Mouse (Mus musculus): ENCODE results near the gene Lyrm7. TPM values are rescaled to one million over a fixed set of nuclear protein-coding genes. Genes with fewer than 3 reads are reported as not detected.

Gene Lyrm7
- polyA plus RNA-seq, 1 experiment from 2014 or later: 17.6 TPM

DNA sequence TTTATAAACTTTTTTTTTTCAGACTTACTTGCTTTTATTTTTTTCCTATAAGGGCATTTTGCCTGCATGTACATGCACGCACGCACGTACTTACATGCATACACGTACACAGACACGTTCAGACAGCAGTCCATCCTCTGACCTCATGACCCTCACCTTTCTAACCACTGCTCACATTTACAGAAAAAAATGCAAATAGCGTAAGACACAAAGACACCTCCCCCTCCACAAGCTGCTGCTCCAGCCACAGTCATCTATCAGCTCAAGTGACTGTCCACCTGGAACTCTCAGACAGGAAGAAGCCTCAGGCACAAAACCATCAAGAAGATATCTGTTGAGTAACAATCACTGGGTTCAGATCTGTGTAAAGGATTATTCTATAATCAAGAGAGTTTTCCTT is 78.5 kb downstream of the Lyrm7 start:
- no peaks in the 10 kb centered on the region for H3K9me3 ChIP-seq (ENCODE audit: control insufficient read depth, low read length)
- no peaks in the 10 kb centered on the region for H3K27me3 ChIP-seq (replicated peaks; ENCODE audit: control insufficient read depth, insufficient read depth, low read length)
- H3K9ac ChIP-seq (replicated peaks; ENCODE audit: low read depth, low read length): no peak overlapping the region
- 93% methylated on average over 6 of the region's 6 CpGs for WGBS
- no peak overlapping the region for H3K27ac ChIP-seq (ENCODE audit: low read length)
- no peaks in the 10 kb centered on the region for H3K36me3 ChIP-seq (ENCODE audit: control insufficient read depth, insufficient read depth)
- no peak for ATAC-seq
- H3K4me3 ChIP-seq (replicated peaks; ENCODE audit: low read length): no peak overlapping the region
- H3K4me1 ChIP-seq (replicated peaks; ENCODE audit: control insufficient read depth, insufficient read depth, low read length): peaks cover 18% of the 10 kb centered on the region
- no peak overlapping the region for H3K4me2 ChIP-seq (ENCODE audit: low read length)

DNA sequence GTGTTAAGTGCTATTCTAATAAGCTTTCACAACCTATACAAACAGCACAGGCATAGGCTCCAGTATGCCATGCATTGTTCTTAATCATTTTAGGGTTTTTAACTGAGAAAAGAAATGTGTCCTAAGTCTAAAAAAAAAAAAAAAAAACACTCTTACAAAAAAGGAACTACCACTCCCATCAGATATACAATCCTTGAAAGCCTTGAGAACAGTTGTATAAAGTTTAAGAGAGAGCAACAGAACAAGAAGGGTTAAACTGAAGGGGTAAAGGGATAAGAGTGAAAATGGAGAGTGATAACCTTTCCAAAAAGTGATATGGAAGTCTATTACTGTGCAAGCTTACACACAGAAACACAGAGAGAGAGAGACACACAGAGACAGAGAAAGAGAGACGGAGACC is 80.8 kb downstream of the Lyrm7 start:
- H3K4me3 ChIP-seq (replicated peaks; ENCODE audit: low read length): no peak overlapping the region
- no peak overlapping the region for H3K9ac ChIP-seq (replicated peaks; ENCODE audit: low read depth, low read length)
- no peak overlapping the region for H3K27ac ChIP-seq (ENCODE audit: low read length)
- no peak for ATAC-seq
- no peak overlapping the region for H3K4me2 ChIP-seq (ENCODE audit: low read length)
- no peaks in the 10 kb centered on the region for H3K27me3 ChIP-seq (replicated peaks; ENCODE audit: control insufficient read depth, insufficient read depth, low read length)
- 90% methylated on average over 1 of the region's 1 CpGs for WGBS
- peaks cover 8% of the 10 kb centered on the region; the same call in 1 of the 2 replicates for H3K4me1 ChIP-seq (replicated peaks; ENCODE audit: control insufficient read depth, insufficient read depth, low read length)
- no peaks in the 10 kb centered on the region for H3K9me3 ChIP-seq (ENCODE audit: control insufficient read depth, low read length)
- no peaks in the 10 kb centered on the region for H3K36me3 ChIP-seq (ENCODE audit: control insufficient read depth, insufficient read depth)

DNA sequence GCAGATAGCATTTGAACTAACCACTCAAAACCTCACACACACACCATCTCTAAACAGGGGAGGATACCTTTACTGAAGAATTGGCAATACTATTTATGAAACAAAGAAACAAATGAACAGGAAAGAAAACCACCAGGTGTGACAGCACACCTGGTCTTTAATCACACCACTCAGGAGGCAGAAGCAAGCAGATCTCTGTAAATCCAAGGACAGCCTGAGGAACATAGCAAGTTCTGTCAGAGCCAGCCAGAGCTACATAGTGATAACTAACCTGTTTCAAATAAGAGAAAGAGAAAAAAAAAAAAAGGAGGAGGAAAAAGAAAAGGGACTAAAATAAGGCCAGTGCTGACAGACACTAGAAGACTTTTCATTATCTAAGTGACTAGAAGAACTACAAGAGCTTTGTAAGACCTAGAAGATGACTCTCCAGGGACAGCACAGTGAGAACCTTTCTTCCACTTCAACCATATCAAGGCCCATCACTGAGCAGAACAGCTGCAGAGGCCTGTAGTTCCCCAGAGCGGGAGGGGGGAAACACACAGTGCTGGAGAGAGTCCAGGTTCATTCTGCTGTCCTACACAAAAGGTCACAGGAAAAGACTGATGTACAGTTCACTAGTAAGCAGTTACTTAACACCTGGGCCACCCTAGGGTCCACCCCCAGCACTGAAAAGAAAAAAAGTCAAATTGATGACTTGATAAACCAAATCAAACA is 82.4 kb downstream of the Lyrm7 start:
- peaks cover 5% of the 10 kb centered on the region; the same call in 1 of the 2 replicates for H3K4me1 ChIP-seq (replicated peaks; ENCODE audit: control insufficient read depth, insufficient read depth, low read length)
- WGBS: 55% methylated on average over 1 of the region's 1 CpGs
- no peak for ATAC-seq
- H3K36me3 ChIP-seq (ENCODE audit: control insufficient read depth, insufficient read depth): no peaks in the 10 kb centered on the region
- H3K27ac ChIP-seq (ENCODE audit: low read length): no peak overlapping the region
- no peaks in the 10 kb centered on the region for H3K9me3 ChIP-seq (ENCODE audit: control insufficient read depth, low read length)
- H3K4me2 ChIP-seq (ENCODE audit: low read length): no peak overlapping the region
- H3K27me3 ChIP-seq (replicated peaks; ENCODE audit: control insufficient read depth, insufficient read depth, low read length): no peaks in the 10 kb centered on the region
- no peak overlapping the region for H3K4me3 ChIP-seq (replicated peaks; ENCODE audit: low read length)
- no peak overlapping the region for H3K9ac ChIP-seq (replicated peaks; ENCODE audit: low read depth, low read length)

DNA sequence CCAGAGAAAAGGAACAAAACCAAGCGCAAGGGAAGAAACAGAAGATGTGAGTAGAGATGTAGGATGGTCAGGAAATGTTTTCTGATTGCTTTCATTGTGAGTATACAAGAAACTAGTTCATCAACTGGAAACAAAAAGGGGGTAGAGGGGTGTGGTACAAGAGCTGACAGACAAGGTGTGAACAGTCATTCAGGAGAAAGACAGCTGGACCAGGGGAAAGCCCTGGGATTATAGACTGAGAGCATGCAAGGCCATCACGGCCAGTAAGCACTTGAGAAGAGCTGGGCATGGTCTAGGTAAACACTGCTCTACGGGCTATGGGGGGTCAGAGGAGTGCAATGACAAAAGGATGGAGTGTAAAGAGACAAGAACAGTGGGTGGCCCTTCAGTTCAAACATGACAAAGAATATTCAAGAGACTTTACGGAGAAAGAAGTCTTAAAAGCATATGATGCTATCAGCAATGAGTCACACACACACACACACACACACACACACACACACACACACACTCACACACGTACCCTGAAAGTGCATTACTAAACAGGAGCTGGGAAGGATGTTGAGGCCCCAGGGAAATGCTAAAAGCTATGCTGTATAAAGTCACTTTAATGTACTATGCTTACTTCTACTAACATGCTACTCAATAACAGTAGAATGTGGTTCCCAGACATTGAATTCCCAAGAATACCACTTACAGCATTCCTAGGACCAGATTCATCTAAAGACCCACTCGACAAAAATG is 83.2 kb downstream of the Lyrm7 start:
- Histone ChIP-seq H3K27me3 (replicated peaks; ENCODE audit: control insufficient read depth, insufficient read depth, low read length) (no peaks in the 10 kb centered on the region), H3K27ac (ENCODE audit: low read length) (no peak overlapping the region), H3K4me2 (ENCODE audit: low read length) (no peak overlapping the region), H3K9me3 (ENCODE audit: control insufficient read depth, low read length) (no peaks in the 10 kb centered on the region), H3K4me3 (replicated peaks; ENCODE audit: low read length) (no peak overlapping the region), H3K36me3 (ENCODE audit: control insufficient read depth, insufficient read depth) (no peaks in the 10 kb centered on the region), H3K9ac (replicated peaks; ENCODE audit: low read depth, low read length) (no peak overlapping the region), H3K4me1 (replicated peaks; ENCODE audit: control insufficient read depth, insufficient read depth, low read length) (peaks cover 8% of the 10 kb centered on the region)
- WGBS: 76% methylated on average over 6 of the region's 6 CpGs
- ATAC-seq: no peak

Other genes starting within 250 kb of the Lyrm7 start
- gene Cdc42se2, start 73.2 kb downstream of the Lyrm7 start, polyA plus RNA-seq (2015; fragmentation: Nextera tagmentation; extraction: Ambion mirVana): 184 and 205 TPM in 2 replicates
- gene Hint1, start 5.5 kb upstream of the Lyrm7 start, polyA plus RNA-seq (2015; fragmentation: Nextera tagmentation; extraction: Ambion mirVana): 685 and 697 TPM in 2 replicates
- 17.4 and 18.0 TPM in 2 replicates for gene Gpx3, start 41.5 kb upstream of the Lyrm7 start, polyA plus RNA-seq (2015; fragmentation: Nextera tagmentation; extraction: Ambion mirVana)
- gene Tnip1, start 102.0 kb upstream of the Lyrm7 start, polyA plus RNA-seq (2015; fragmentation: Nextera tagmentation; extraction: Ambion mirVana): 12.7 and 13.2 TPM in 2 replicates
- 40.9 and 53.0 TPM in 2 replicates for gene Anxa6, start 172.5 kb upstream of the Lyrm7 start, polyA plus RNA-seq (2015; fragmentation: Nextera tagmentation; extraction: Ambion mirVana)
- 0.29 TPM in 1 of 2 replicates, not detected in the other for gene Ccdc69, start 217.2 kb upstream of the Lyrm7 start, polyA plus RNA-seq (2015; fragmentation: Nextera tagmentation; extraction: Ambion mirVana)
- gene Gm2a, start 237.2 kb upstream of the Lyrm7 start, polyA plus RNA-seq (2015; fragmentation: Nextera tagmentation; extraction: Ambion mirVana): 20.9 and 21.4 TPM in 2 replicates